31 mouse cellular contexts compared by ENCODE assay signal in genomic region chr12:35686231-35686630, GRCm38 (mm10).
DNase-seq lines count a peak whose midpoint lies in the region; ATAC-seq and TF ChIP-seq lines count a peak whose summit lies in the region.
"Had no signal": no experiment of that assay in that cellular context is flagged by ENCODE, and none has a peak within 500 bp of the region (broad histone marks: within the 10 kb centered on the region; RNA-seq: fewer than 3 reads in every experiment).

No protein-coding gene starts in this region.

- no peaks in the 10 kb centered on the region for H3K4me1 ChIP-seq in lung, postnatal 0 days (ENCODE audit: insufficient read depth, low read depth, low read length)
- H3K4me1 ChIP-seq: embryonic facial prominence, embryonic 13.5 days; forebrain, embryonic 10.5 days; forebrain, embryonic 15.5 days; heart, embryonic 12.5 days; hindbrain, embryonic 15.5 days; kidney, embryonic 15.5 days; limb, embryonic 12.5 days; liver, embryonic 15.5 days had no signal

- peak; percentile 57 for TF ChIP-seq EP300 in lung, postnatal 0 days (IDR thresholded peaks at IDR 0.05)

- ATAC-seq in lung, postnatal 0 days = no peak
- peak; percentile 54 for ATAC-seq in granulocyte monocyte progenitor cell, adult 5-6 weeks (replicated peaks; ENCODE audit: poor library complexity, severe bottlenecking)
- no peak for ATAC-seq in cerebellum, adult (ENCODE audit: insufficient number of reproducible peaks, low FRiP score, low TSS enrichment)
- ATAC-seq: forebrain, embryonic 15.5 days; Patski had no signal

- TF ChIP-seq CTCF in lung, postnatal 0 days (IDR thresholded peaks at IDR 0.05) = no peak

- no peaks in the 10 kb centered on the region for H3K36me3 ChIP-seq in lung, postnatal 0 days (ENCODE audit: insufficient read depth, low read length)
- H3K36me3 ChIP-seq: embryonic facial prominence, embryonic 13.5 days; forebrain, embryonic 10.5 days; forebrain, embryonic 15.5 days; G1E; heart, embryonic 12.5 days; hindbrain, embryonic 15.5 days; kidney, embryonic 15.5 days; limb, embryonic 12.5 days; liver, embryonic 15.5 days had no signal

- no peaks in the 10 kb centered on the region for H3K27me3 ChIP-seq in lung, postnatal 0 days (replicated peaks; ENCODE audit: insufficient read depth, low read length)
- H3K27me3 ChIP-seq: forebrain, embryonic 15.5 days; heart, embryonic 12.5 days; hindbrain, embryonic 15.5 days; kidney, embryonic 15.5 days; limb, embryonic 12.5 days; liver, embryonic 15.5 days; Patski had no signal

- H3K9me3 ChIP-seq in lung, postnatal 0 days (ENCODE audit: low read length) = no peaks in the 10 kb centered on the region
- H3K9me3 ChIP-seq: embryonic facial prominence, embryonic 13.5 days; forebrain, embryonic 10.5 days; forebrain, embryonic 15.5 days; heart, embryonic 12.5 days; hindbrain, embryonic 15.5 days; kidney, embryonic 15.5 days; limb, embryonic 12.5 days; liver, embryonic 15.5 days had no signal

- WGBS in lung, postnatal 0 days = 62% methylated on average over 2 of the region's 2 CpGs

- H3K4me2 ChIP-seq in lung, postnatal 0 days (replicated peaks; ENCODE audit: low read depth, low read length) = no peak overlapping the region
- H3K4me2 ChIP-seq: embryonic facial prominence, embryonic 13.5 days; forebrain, embryonic 15.5 days; heart, embryonic 12.5 days; hindbrain, embryonic 15.5 days; kidney, embryonic 15.5 days; limb, embryonic 12.5 days; liver, embryonic 15.5 days; lung, embryonic 14.5 days had no signal

- H3K27ac ChIP-seq in lung, postnatal 0 days (ENCODE audit: low read length) = no peak overlapping the region
- H3K27ac ChIP-seq: embryonic facial prominence, embryonic 13.5 days; forebrain, embryonic 10.5 days; forebrain, embryonic 15.5 days; hindbrain, embryonic 15.5 days; kidney, embryonic 15.5 days; layer of hippocampus, adult 2 months; left cerebral cortex, adult 2 months; limb, embryonic 12.5 days; liver, embryonic 15.5 days had no signal

- DNase-seq in lung, postnatal 0 days (ENCODE audit: low spot score) = peak; percentile 26
- no peak for DNase-seq in lung, postnatal 36 days
- peak; percentile 32 for DNase-seq in CD4-positive helper T cell, adult 2 months (ENCODE audit: low read depth, low spot score)
- peak; percentile 15 for DNase-seq in naive thymus-derived CD4-positive, alpha-beta T cell, adult 2 months (ENCODE audit: low read depth)
- DNase-seq in adrenal gland, adult (ENCODE audit: inconsistent age in 2 of 2, low spot score in 1 of 2) = no peak
- DNase-seq in urinary bladder, postnatal 10 days (ENCODE audit: low spot score) = no peak
- DNase-seq: adrenal gland, adult 2 months; adrenal gland, postnatal 36 days; cerebellum, adult 9-10 months; gastrocnemius, postnatal 25 days; heart, adult 18-20 months; heart, postnatal 4 days; kidney, adult 18-20 months; kidney, postnatal 25 days; lung, embryonic 14.5 days; midbrain, embryonic 14.5 days; right cerebral cortex, postnatal 4 days had no signal

- no peak overlapping the region for H3K4me3 ChIP-seq in lung, postnatal 0 days (ENCODE audit: low read depth, low read length)
- H3K4me3 ChIP-seq: embryonic facial prominence, embryonic 13.5 days; forebrain, embryonic 10.5 days; forebrain, embryonic 15.5 days; heart, embryonic 12.5 days; hindbrain, embryonic 15.5 days; kidney, embryonic 15.5 days; layer of hippocampus, adult 2 months; left cerebral cortex, adult 2 months; limb, embryonic 12.5 days; liver, embryonic 15.5 days had no signal

- no peak overlapping the region for H3K9ac ChIP-seq in lung, postnatal 0 days (replicated peaks; ENCODE audit: low read depth)
- H3K9ac ChIP-seq: embryonic facial prominence, embryonic 13.5 days; forebrain, embryonic 15.5 days; heart, embryonic 12.5 days; hindbrain, embryonic 15.5 days; kidney, embryonic 15.5 days; limb, embryonic 12.5 days; liver, embryonic 15.5 days; lung, embryonic 14.5 days had no signal

Comparison
In these comparisons a context has a peak if more than half of its experiments do, and no peak if none do; other contexts are left out.
1. DNase-seq: peak in lung, postnatal 0 days (single experiment), CD4-positive helper T cell, adult 2 months (single experiment) and naive thymus-derived CD4-positive, alpha-beta T cell, adult 2 months (single experiment); none in lung, postnatal 36 days (single experiment), adrenal gland, adult (0 of 2) and urinary bladder, postnatal 10 days (single experiment).